Comparison of ENCODE assay signal across 9 mouse cellular contexts in genomic region chr2:25286837-25287636, GRCm38 (mm10). TPM values are rescaled to one million over a fixed set of nuclear protein-coding genes. Genes with fewer than 3 reads are reported as not detected.
DNase-seq lines count a peak whose midpoint lies in the region; ATAC-seq and TF ChIP-seq lines count a peak whose summit lies in the region.
"Had no signal": no experiment of that assay in that cellular context is flagged by ENCODE, and none has a peak within 500 bp of the region (broad histone marks: within the 10 kb centered on the region; RNA-seq: fewer than 3 reads in every experiment).

No protein-coding gene starts in this region.

- no peak overlapping the region for H3K27ac ChIP-seq in liver, embryonic 11.5 days (ENCODE audit: low read depth, low read length)
- H3K27ac ChIP-seq in kidney, postnatal 0 days: peak overlapping the region; percentile 55

- H3K9me3 ChIP-seq in liver, embryonic 11.5 days (ENCODE audit: control insufficient read depth, low read length): no peaks in the 10 kb centered on the region
- H3K9me3 ChIP-seq in kidney, postnatal 0 days (replicated peaks; ENCODE audit: low read length): no peaks in the 10 kb centered on the region

- peaks cover 45% of the 10 kb centered on the region for H3K27me3 ChIP-seq in liver, embryonic 11.5 days (replicated peaks; ENCODE audit: control insufficient read depth, insufficient read depth, low read length)
- H3K27me3 ChIP-seq in kidney, postnatal 0 days (ENCODE audit: insufficient read depth, low read length): peaks cover 41% of the 10 kb centered on the region

- no peak overlapping the region for H3K4me3 ChIP-seq in liver, embryonic 11.5 days (ENCODE audit: low read depth, low read length)
- H3K4me3 ChIP-seq in kidney, postnatal 0 days (replicated peaks; ENCODE audit: low read depth, low read length): no peak overlapping the region

- 41% methylated on average over 7 of the region's 7 CpGs for WGBS in liver, embryonic 11.5 days
- WGBS in kidney, postnatal 0 days: 47% methylated on average over 7 of the region's 7 CpGs

- H3K9ac ChIP-seq in liver, embryonic 11.5 days (ENCODE audit: low read depth, low read length): no peak overlapping the region
- no peak overlapping the region for H3K9ac ChIP-seq in kidney, postnatal 0 days (ENCODE audit: low read depth, low read length)

- H3K36me3 ChIP-seq in liver, embryonic 11.5 days (ENCODE audit: control insufficient read depth, insufficient read depth, low read length): peaks cover 21% of the 10 kb centered on the region
- peaks cover 39% of the 10 kb centered on the region for H3K36me3 ChIP-seq in kidney, postnatal 0 days (ENCODE audit: insufficient read depth, low read length)

- ATAC-seq in liver, embryonic 11.5 days (replicated peaks; ENCODE audit: low FRiP score): peak; percentile 51; the same call in 1 of the 2 replicates
- peak; percentile 40 for ATAC-seq in common myeloid progenitor, adult 5-6 weeks (replicated peaks; ENCODE audit: low read depth, poor library complexity, severe bottlenecking)
- no peak; the same call in 1 of the 2 replicates for ATAC-seq in kidney, postnatal 0 days (replicated peaks; ENCODE audit: low FRiP score, low read depth)
- peak; percentile 76 for ATAC-seq in megakaryocyte progenitor cell, adult 5-6 weeks (replicated peaks; ENCODE audit: poor library complexity)

- no peak for DNase-seq in liver, embryonic 11.5 days (ENCODE audit: low spot score)
- DNase-seq in liver: no peak
- DNase-seq in kidney, postnatal 0 days (ENCODE audit: low spot score): no peak
- no peak for DNase-seq in thymus, postnatal 4 days
- DNase-seq in thymus, postnatal 14 days: no peak
- DNase-seq in Muller cell, postnatal 12 days (ENCODE audit: inconsistent ontology term): no peak

- H3K4me1 ChIP-seq in liver, embryonic 11.5 days (replicated peaks; ENCODE audit: control insufficient read depth, insufficient read depth, low read length): peaks cover 20% of the 10 kb centered on the region
- peaks cover 12% of the 10 kb centered on the region; the same call in 1 of the 2 replicates for H3K4me1 ChIP-seq in kidney, postnatal 0 days (replicated peaks; ENCODE audit: insufficient read depth, low read length)

- peak overlapping the region; percentile 11; the same call in 1 of the 2 replicates for H3K4me2 ChIP-seq in liver, embryonic 11.5 days
- H3K4me2 ChIP-seq in kidney, postnatal 0 days (ENCODE audit: low read length): no peak overlapping the region

- TF ChIP-seq CTCF in kidney, postnatal 0 days (IDR thresholded peaks at IDR 0.05; ENCODE audit: low read depth): no peak

RNA-seq across cellular contexts. Expression of gene Tmem210, which starts 0.9 kb away (rescaled TPM):
- not detected in 2 replicates for polyA plus RNA-seq in liver, embryonic 11.5 days (2014; fragmentation: Nextera tagmentation; extraction: Ambion mirVana)
- not detected in 2 replicates for total RNA-seq in common myeloid progenitor, adult 5-6 weeks (2017)
- not detected in 2 replicates for polyA plus RNA-seq in kidney, postnatal 0 days (2015; fragmentation: Nextera tagmentation; extraction: Ambion mirVana)
- not detected in 2 replicates for total RNA-seq in megakaryocyte progenitor cell, adult 5-6 weeks (2015)
- total RNA-seq in megakaryocyte progenitor cell, adult 5-6 weeks (2017): not detected in 2 replicates
- polyA plus RNA-seq: limb, embryonic 11.5 days had no signal

RNA-seq across cellular contexts. Expression of gene Lrrc26, which starts 2.7 kb away (rescaled TPM):
- not detected in 2 replicates for polyA plus RNA-seq in liver, embryonic 11.5 days (2014; fragmentation: Nextera tagmentation; extraction: Ambion mirVana)
- total RNA-seq in common myeloid progenitor, adult 5-6 weeks (2017): not detected in 2 replicates
- 0.29 and 0.48 TPM in 2 replicates for polyA plus RNA-seq in kidney, postnatal 0 days (2015; fragmentation: Nextera tagmentation; extraction: Ambion mirVana)
- total RNA-seq in megakaryocyte progenitor cell, adult 5-6 weeks (2015): not detected in 2 replicates
- not detected in 2 replicates for total RNA-seq in megakaryocyte progenitor cell, adult 5-6 weeks (2017)
- polyA plus RNA-seq: limb, embryonic 11.5 days had no signal

RNA-seq across cellular contexts. Expression of gene Anapc2, which starts 14.8 kb away (rescaled TPM):
- polyA plus RNA-seq in liver, embryonic 11.5 days (2014; fragmentation: Nextera tagmentation; extraction: Ambion mirVana): 74.7 and 77.6 TPM in 2 replicates
- 35.1 and 53.1 TPM in 2 replicates for total RNA-seq in common myeloid progenitor, adult 5-6 weeks (2017)
- 79.4 and 84.0 TPM in 2 replicates for polyA plus RNA-seq in kidney, postnatal 0 days (2015; fragmentation: Nextera tagmentation; extraction: Ambion mirVana)
- 28.3 and 34.4 TPM in 2 replicates for total RNA-seq in megakaryocyte progenitor cell, adult 5-6 weeks (2015)
- total RNA-seq in megakaryocyte progenitor cell, adult 5-6 weeks (2017): 36.5 and 42.4 TPM in 2 replicates

RNA-seq across cellular contexts. Expression of gene Ssna1, which starts 14.8 kb away (rescaled TPM):
- polyA plus RNA-seq in liver, embryonic 11.5 days (2014; fragmentation: Nextera tagmentation; extraction: Ambion mirVana): 233 and 237 TPM in 2 replicates
- 65.1 and 73.3 TPM in 2 replicates for total RNA-seq in common myeloid progenitor, adult 5-6 weeks (2017)
- polyA plus RNA-seq in kidney, postnatal 0 days (2015; fragmentation: Nextera tagmentation; extraction: Ambion mirVana): 172 TPM in 2 replicates
- 136 and 148 TPM in 2 replicates for total RNA-seq in megakaryocyte progenitor cell, adult 5-6 weeks (2015)
- total RNA-seq in megakaryocyte progenitor cell, adult 5-6 weeks (2017): 71.3 and 92.7 TPM in 2 replicates

RNA-seq across cellular contexts. Expression of gene Tprn, which starts 24.6 kb away (rescaled TPM):
- 9.6 and 10.3 TPM in 2 replicates for polyA plus RNA-seq in liver, embryonic 11.5 days (2014; fragmentation: Nextera tagmentation; extraction: Ambion mirVana)
- 12.4 and 17.0 TPM in 2 replicates for total RNA-seq in common myeloid progenitor, adult 5-6 weeks (2017)
- polyA plus RNA-seq in kidney, postnatal 0 days (2015; fragmentation: Nextera tagmentation; extraction: Ambion mirVana): 17.1 and 18.0 TPM in 2 replicates
- 7.9 and 13.3 TPM in 2 replicates for total RNA-seq in megakaryocyte progenitor cell, adult 5-6 weeks (2015)
- 7.6 and 9.2 TPM in 2 replicates for total RNA-seq in megakaryocyte progenitor cell, adult 5-6 weeks (2017)
